Mouse (Mus musculus) kidney, adult 2 months (tissue): Measurements from ENCODE around the gene Rnf186.

Experiments
- CTCF ChIP-seq: fragments of 200-500 bp; conservative IDR thresholded peaks from 2 replicates; pipeline ENCODE4 v1.5.1; 2011; ENCODE audit warnings: low read depth, mild to moderate bottlenecking, control low read depth, low read length, moderate library complexity, mixed read lengths; ENCODE audit not compliant: insufficient read depth, insufficient read length
- POLR2A ChIP-seq: fragments of 200-500 bp; IDR thresholded peaks from one replicate; pipeline ENCODE4 v1.6.1; 2011; ENCODE audit warnings: low read depth, low read length, control low read depth

GRCm38 (mm10) chr4:138941401-138941800 is 25.5 kb upstream of the Rnf186 start:
- TF ChIP-seq POLR2A, result no peak
- TF ChIP-seq CTCF, result no peak
